Mouse (Mus musculus) hindbrain, embryonic 10.5 days (tissue): ENCODE data around the gene Arid5b. TPM values are rescaled to one million over a fixed set of nuclear protein-coding genes. Genes with fewer than 3 reads are reported as not detected.

Experiments used
- DNase-seq: peaks from one replicate; pipeline ENCODE4 v3.0.0-alpha.2; 2017; ENCODE audit warnings: low spot score
- H3K27ac ChIP-seq: fragments of 300-500 bp; sonication (generic); 2 replicates; pipeline ENCODE4 v1.5.1; 2016; ENCODE audit warnings: mild to moderate bottlenecking, moderate library complexity
- H3K27me3 ChIP-seq: fragments of 300-500 bp; sonication (generic); 2 replicates; pipeline ENCODE4 v1.6.1; 2016; ENCODE audit warnings: mild to moderate bottlenecking; ENCODE audit not compliant: poor library complexity, insufficient read depth, severe bottlenecking
- H3K36me3 ChIP-seq: fragments of 300-500 bp; sonication (generic); 2 replicates; pipeline ENCODE4 v1.6.1; 2016; ENCODE audit warnings: mild to moderate bottlenecking, moderate library complexity
- H3K4me1 ChIP-seq: fragments of 300-500 bp; sonication (generic); replicated peaks from 2 replicates; pipeline ENCODE4 v1.6.1; 2016; ENCODE audit warnings: mild to moderate bottlenecking
- H3K4me3 ChIP-seq: fragments of 300-500 bp; sonication (generic); 2 replicates; pipeline ENCODE4 v1.5.1; 2016; ENCODE audit warnings: mild to moderate bottlenecking, moderate library complexity
- H3K9me3 ChIP-seq: fragments of 300-500 bp; sonication (generic); 2 replicates; pipeline ENCODE4 v1.6.1; 2016; ENCODE audit warnings: mild to moderate bottlenecking, moderate library complexity
- WGBS: fragments of 180-500 bp; shearing (Covaris S2); methylation state at CpG from one replicate; pipeline ENCODE4 v1.1.7; 2016; 5-methylcytosine and 5-hydroxymethylcytosine counted together
- polyA plus RNA-seq: library from polyadenylated mRNA; unstranded; fragments of >200 nt; fragmentation: Nextera tagmentation; extraction: Ambion mirVana; gene quantifications from 2 replicates; pipeline ENCODE4 v1.2.1, GENCODE M21; 2016

Gene Arid5b
- polyA plus RNA-seq, 1 experiment from 2014 or later = 14.2 TPM

DNA sequence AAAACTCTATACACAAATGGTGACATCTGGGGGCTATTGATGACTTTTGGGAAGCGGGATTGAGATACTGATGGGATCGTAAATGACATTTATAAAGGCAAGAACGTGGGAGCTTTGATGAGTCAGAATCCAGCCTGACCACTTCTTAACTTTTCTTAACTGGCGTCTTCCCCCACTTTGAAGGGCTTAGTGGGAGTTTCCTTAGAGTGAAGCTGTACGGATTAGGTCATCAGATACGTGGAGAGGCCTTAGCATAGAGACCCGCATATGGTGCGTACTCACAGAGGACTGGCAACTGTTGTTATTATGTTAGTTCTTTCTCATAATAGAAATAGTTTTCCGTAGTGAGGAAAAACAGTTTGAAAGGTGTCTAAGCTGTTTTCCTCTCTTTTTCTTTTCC, 104.9 kb downstream of the Arid5b start:
- no peak overlapping the region for H3K27ac ChIP-seq
- no peak for DNase-seq
- H3K4me3 ChIP-seq = no peak overlapping the region
- H3K9me3 ChIP-seq = no peaks in the 10 kb centered on the region
- peaks cover 10% of the 10 kb centered on the region; the same call in 1 of the 2 replicates for H3K4me1 ChIP-seq
- no peaks in the 10 kb centered on the region for H3K36me3 ChIP-seq
- H3K27me3 ChIP-seq = no peaks in the 10 kb centered on the region
- 88% methylated on average over 9 of the region's 9 CpGs for WGBS

GRCm38 (mm10) chr10:68172906-68173305, 105.6 kb downstream of the Arid5b start:
- Histone ChIP-seq H3K36me3 (no peaks in the 10 kb centered on the region), H3K9me3 (no peaks in the 10 kb centered on the region), H3K27me3 (no peaks in the 10 kb centered on the region), H3K4me1 (peaks cover 14% of the 10 kb centered on the region; the same call in 1 of the 2 replicates), H3K27ac (no peak overlapping the region), H3K4me3 (no peak overlapping the region)
- no peak for DNase-seq
- 95% methylated on average over 4 of the region's 4 CpGs for WGBS

- Histone ChIP-seq H3K9me3 (no peaks in the 10 kb centered on the region), H3K27me3 (no peaks in the 10 kb centered on the region), H3K4me3 (no peak overlapping the region), H3K36me3 (no peaks in the 10 kb centered on the region), H3K4me1 (peaks cover 19% of the 10 kb centered on the region), H3K27ac (no peak overlapping the region)
- WGBS = 49% methylated on average over 9 of the region's 9 CpGs
- DNase-seq = no peak
Measured at GRCm38 (mm10) chr10:68171974-68172373, 106.6 kb downstream of the Arid5b start.

- no peaks in the 10 kb centered on the region for H3K9me3 ChIP-seq
- DNase-seq = no peak
- H3K4me1 ChIP-seq = peaks cover 32% of the 10 kb centered on the region
- H3K27ac ChIP-seq = no peak overlapping the region
- 91% methylated on average over 6 of the region's 6 CpGs for WGBS
- H3K36me3 ChIP-seq = no peaks in the 10 kb centered on the region
- H3K27me3 ChIP-seq = no peaks in the 10 kb centered on the region
- H3K4me3 ChIP-seq = no peak overlapping the region
Measured at GRCm38 (mm10) chr10:68168613-68169012, 109.9 kb downstream of the Arid5b start.

DNA sequence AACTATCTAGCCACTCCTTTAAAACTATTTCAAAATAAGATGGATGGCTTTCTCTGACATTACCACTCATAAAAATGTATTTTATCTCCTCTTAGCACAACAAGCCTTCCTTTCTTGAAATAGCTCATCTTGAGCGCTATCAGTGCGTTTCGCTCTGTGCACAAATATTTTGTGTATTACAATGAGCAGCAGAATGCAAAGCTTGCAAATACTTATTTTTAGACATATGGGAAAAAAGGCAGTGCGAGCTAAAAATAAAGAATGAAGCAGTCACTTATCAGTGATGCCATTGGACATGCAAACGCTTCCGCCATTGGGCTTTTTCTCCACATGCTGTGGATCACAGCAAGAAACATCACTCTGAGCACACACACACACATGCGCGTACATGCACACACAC, 110.4 kb downstream of the Arid5b start:
- H3K9me3 ChIP-seq = no peaks in the 10 kb centered on the region
- H3K27ac ChIP-seq = no peak overlapping the region
- no peaks in the 10 kb centered on the region for H3K36me3 ChIP-seq
- H3K4me1 ChIP-seq = peaks cover 32% of the 10 kb centered on the region
- H3K4me3 ChIP-seq = no peak overlapping the region
- H3K27me3 ChIP-seq = no peaks in the 10 kb centered on the region
- WGBS = 97% methylated on average over 8 of the region's 8 CpGs
- DNase-seq = no peak

DNA sequence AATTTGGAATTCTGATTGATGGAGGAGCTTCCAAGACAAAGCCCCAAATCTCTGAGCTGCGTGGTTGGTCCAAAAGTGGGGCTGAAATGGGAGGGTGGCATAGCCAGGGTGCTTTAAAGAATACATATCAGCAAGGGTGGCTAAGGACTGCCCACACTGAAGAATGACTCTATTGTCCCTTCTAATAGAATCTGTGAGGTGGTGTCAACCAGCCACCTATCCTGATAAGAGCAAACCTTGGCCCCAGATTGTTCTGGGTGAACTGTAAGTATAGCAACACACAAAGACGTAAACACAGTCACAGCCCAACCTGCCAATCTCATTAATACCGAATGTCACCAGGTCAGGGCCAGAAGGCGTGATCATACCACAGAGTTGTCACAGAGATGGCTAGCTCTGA, 111.4 kb downstream of the Arid5b start:
- H3K4me1 ChIP-seq = peaks cover 32% of the 10 kb centered on the region
- H3K27ac ChIP-seq = no peak overlapping the region
- DNase-seq = no peak
- WGBS = 72% methylated on average over 4 of the region's 4 CpGs
- H3K27me3 ChIP-seq = no peaks in the 10 kb centered on the region
- H3K36me3 ChIP-seq = no peaks in the 10 kb centered on the region
- no peaks in the 10 kb centered on the region for H3K9me3 ChIP-seq
- H3K4me3 ChIP-seq = no peak overlapping the region

- peaks cover 32% of the 10 kb centered on the region for H3K4me1 ChIP-seq
- H3K9me3 ChIP-seq = no peaks in the 10 kb centered on the region
- no peaks in the 10 kb centered on the region for H3K36me3 ChIP-seq
- no peak overlapping the region for H3K4me3 ChIP-seq
- DNase-seq = no peak
- no peak overlapping the region for H3K27ac ChIP-seq
- no peaks in the 10 kb centered on the region for H3K27me3 ChIP-seq
- WGBS = 82% methylated on average over 2 of the region's 2 CpGs
Measured at GRCm38 (mm10) chr10:68166695-68167086, 111.8 kb downstream of the Arid5b start.

GRCm38 (mm10) chr10:68165709-68166694, 112.5 kb downstream of the Arid5b start:
- Histone ChIP-seq H3K4me1 (peaks cover 32% of the 10 kb centered on the region), H3K27me3 (no peaks in the 10 kb centered on the region), H3K4me3 (no peak overlapping the region), H3K27ac (peak overlapping the region; percentile 64), H3K9me3 (no peaks in the 10 kb centered on the region), H3K36me3 (no peaks in the 10 kb centered on the region)
- 66% methylated on average over 10 of the region's 10 CpGs for WGBS
- no peak for DNase-seq

- Histone ChIP-seq H3K4me3 (no peak overlapping the region), H3K27ac (no peak overlapping the region), H3K4me1 (peaks cover 32% of the 10 kb centered on the region), H3K9me3 (no peaks in the 10 kb centered on the region), H3K36me3 (no peaks in the 10 kb centered on the region), H3K27me3 (no peaks in the 10 kb centered on the region)
- WGBS = 79% methylated on average over 8 of the region's 8 CpGs
- DNase-seq = no peak
Measured at GRCm38 (mm10) chr10:68164723-68165706, 113.5 kb downstream of the Arid5b start.

GRCm38 (mm10) chr10:68164137-68164536, 114.4 kb downstream of the Arid5b start:
- 97% methylated on average over 2 of the region's 2 CpGs for WGBS
- H3K4me1 ChIP-seq = peaks cover 27% of the 10 kb centered on the region
- no peak overlapping the region for H3K4me3 ChIP-seq
- H3K27ac ChIP-seq = no peak overlapping the region
- H3K9me3 ChIP-seq = no peaks in the 10 kb centered on the region
- H3K27me3 ChIP-seq = no peaks in the 10 kb centered on the region
- H3K36me3 ChIP-seq = no peaks in the 10 kb centered on the region
- no peak for DNase-seq

DNA sequence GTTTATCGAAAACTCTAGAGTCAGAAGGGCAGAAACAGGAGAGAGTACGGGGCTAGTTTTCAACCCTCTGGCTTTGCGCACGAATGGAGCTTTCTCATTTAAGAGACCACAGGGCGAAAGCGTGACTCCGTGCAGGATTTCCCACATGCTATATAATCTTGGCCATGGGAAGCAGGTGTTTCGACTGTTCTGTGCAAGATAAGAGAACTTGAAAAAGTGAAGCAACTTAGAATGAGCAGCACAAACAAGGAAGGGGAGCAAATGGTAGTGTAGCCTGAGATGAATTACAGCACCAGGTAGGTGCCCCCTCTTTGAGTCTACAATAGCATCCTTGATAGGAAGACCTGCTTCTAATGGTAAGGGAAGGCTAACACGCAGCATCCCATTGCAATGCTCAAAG, 118.8 kb downstream of the Arid5b start:
- no peaks in the 10 kb centered on the region for H3K9me3 ChIP-seq
- no peaks in the 10 kb centered on the region for H3K27me3 ChIP-seq
- H3K27ac ChIP-seq = no peak overlapping the region
- peaks cover 10% of the 10 kb centered on the region for H3K4me1 ChIP-seq
- WGBS = 96% methylated on average over 9 of the region's 9 CpGs
- DNase-seq = no peak
- no peaks in the 10 kb centered on the region for H3K36me3 ChIP-seq
- H3K4me3 ChIP-seq = no peak overlapping the region

DNA sequence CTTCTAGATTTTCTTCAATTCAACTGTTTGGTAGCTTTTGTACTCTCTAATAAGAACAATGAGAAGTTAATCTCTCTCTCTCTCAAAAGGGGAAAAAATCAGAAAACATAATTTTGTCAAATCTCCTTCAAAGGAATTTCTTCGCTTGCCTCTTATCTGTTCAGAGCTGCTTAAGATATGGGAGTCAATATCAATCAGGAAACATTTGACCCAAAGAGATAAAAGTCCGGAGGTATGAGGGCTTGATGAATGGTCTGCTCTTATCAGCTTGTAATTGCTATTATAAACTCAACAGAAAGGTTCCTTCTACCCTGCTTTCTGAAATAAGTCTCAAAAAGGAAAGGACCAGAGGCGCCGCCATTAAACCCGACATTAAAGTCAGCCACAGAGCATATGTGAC, 120.0 kb downstream of the Arid5b start:
- H3K36me3 ChIP-seq = no peaks in the 10 kb centered on the region
- no peak overlapping the region for H3K4me3 ChIP-seq
- DNase-seq = no peak
- no peaks in the 10 kb centered on the region for H3K9me3 ChIP-seq
- 88% methylated on average over 5 of the region's 5 CpGs for WGBS
- no peaks in the 10 kb centered on the region for H3K27me3 ChIP-seq
- no peak overlapping the region for H3K27ac ChIP-seq
- peaks cover 15% of the 10 kb centered on the region for H3K4me1 ChIP-seq
